Mouse (Mus musculus) left cerebral cortex, postnatal 36 days (tissue): Measurements from ENCODE around the gene Fam180a. TPM values are rescaled to one million over a fixed set of nuclear protein-coding genes. Genes with fewer than 3 reads are reported as not detected.
"Not testable (repeated sequence)": the region's sequence is repeated elsewhere in the genome, so short reads cannot be mapped to it uniquely, and the experiment has no call there.

Source experiments
- DNase-seq, 2 experiments: peaks; one replicate each; pipeline ENCODE4 v3.0.0; 2021 to 2022; ENCODE audit warnings: low spot score in 2 of 2, mixed read lengths in 1 of 2
- intact Hi-C: fragments of 180-260 bp; cut with DNase I; formaldehyde crosslinking; loops from one replicate; pipeline ENCODE4 v1.15.1; 2025
- total RNA-seq, 2 experiments: library from RNA; stranded (reverse); gene quantifications; 2 replicates each; pipeline ENCODE4 v1.2.3; 2021

The Fam180a gene
- 1 to 10 TPM; 2.8 to 5.7 TPM for total RNA-seq

- intact Hi-C loops, result no loop called here
- DNase-seq, result peak; percentile 29 to 40
Measured at GRCm38 (mm10) chr6:35326111-35326515, at the start of gene Fam180a. Fam180a (minus strand) TSS chr6:35326141.

GRCm38 (mm10) chr6:35374052-35374451 is 48.1 kb upstream of the Fam180a start:
- DNase-seq, result no peak
- intact Hi-C loops, result loop anchor here (10.0 kb wide), 1 partner anchor 119 kb away; no protein-coding TSS in a partner anchor

- DNase-seq, result no peak
- intact Hi-C loops, result loop anchor here (10.0 kb wide), 1 partner anchor 116 kb away; no protein-coding TSS in a partner anchor
Measured at GRCm38 (mm10) chr6:35370356-35370755, 44.4 kb upstream of the Fam180a start.

- intact Hi-C loops, result loop anchor here (10.0 kb wide), 1 partner anchor 115 kb away; no protein-coding TSS in a partner anchor
- not testable (repeated sequence) for DNase-seq
Measured at GRCm38 (mm10) chr6:35369578-35370282, 43.8 kb upstream of the Fam180a start.

GRCm38 (mm10) chr6:35362596-35362995 is 36.7 kb upstream of the Fam180a start:
- DNase-seq, result no peak
- intact Hi-C loops, result no loop called here

GRCm38 (mm10) chr6:35355320-35355719 is 29.4 kb upstream of the Fam180a start:
- intact Hi-C loops, result no loop called here
- DNase-seq, result no peak

- DNase-seq, result no peak
- intact Hi-C loops, result no loop called here
Measured at GRCm38 (mm10) chr6:35354622-35354998, 28.7 kb upstream of the Fam180a start.

GRCm38 (mm10) chr6:35353846-35354621 is 28.1 kb upstream of the Fam180a start:
- intact Hi-C loops, result no loop called here
- DNase-seq, result no peak

GRCm38 (mm10) chr6:35353416-35353815 is 27.5 kb upstream of the Fam180a start:
- intact Hi-C loops, result no loop called here

GRCm38 (mm10) chr6:35352867-35353266 is 26.9 kb upstream of the Fam180a start:
- intact Hi-C loops, result no loop called here
- no peak for DNase-seq

More at GRCm38 (mm10) chr6:35353416-35353815, 27.5 kb upstream of the Fam180a start:
- no peak for DNase-seq

GRCm38 (mm10) chr6:35351826-35352225 is 25.9 kb upstream of the Fam180a start:
- intact Hi-C loops, result no loop called here
- DNase-seq, result no peak

GRCm38 (mm10) chr6:35349784-35350183 is 23.8 kb upstream of the Fam180a start:
- peak in 1 of 2 experiments; percentile 17 for DNase-seq
- intact Hi-C loops, result no loop called here

- intact Hi-C loops, result no loop called here
- no peak for DNase-seq
Measured at GRCm38 (mm10) chr6:35338640-35339039, 12.7 kb upstream of the Fam180a start.

GRCm38 (mm10) chr6:35337836-35338235 is 11.9 kb upstream of the Fam180a start:
- no peak for DNase-seq
- intact Hi-C loops, result no loop called here

GRCm38 (mm10) chr6:35335452-35335851 is 9.5 kb upstream of the Fam180a start:
- intact Hi-C loops, result no loop called here
- DNase-seq, result no peak

- no peak for DNase-seq
- intact Hi-C loops, result no loop called here
Measured at GRCm38 (mm10) chr6:35334278-35334677, 8.3 kb upstream of the Fam180a start.

GRCm38 (mm10) chr6:35333632-35334031 is 7.7 kb upstream of the Fam180a start:
- intact Hi-C loops, result no loop called here
- DNase-seq, result no peak

GRCm38 (mm10) chr6:35330834-35331233 is 4.9 kb upstream of the Fam180a start:
- no peak for DNase-seq
- intact Hi-C loops, result no loop called here

- no peak for DNase-seq
- intact Hi-C loops, result no loop called here
Measured at GRCm38 (mm10) chr6:35329956-35330355, 4.0 kb upstream of the Fam180a start.

- intact Hi-C loops, result no loop called here
- no peak for DNase-seq
Measured at GRCm38 (mm10) chr6:35324306-35324705, 1.6 kb downstream of the Fam180a start.

- no peak for DNase-seq
- intact Hi-C loops, result no loop called here
Measured at GRCm38 (mm10) chr6:35323046-35323445, 2.9 kb downstream of the Fam180a start.
